Mouse (Mus musculus): ENCODE measurements around the gene Vps11. TPM values are rescaled to one million over a fixed set of nuclear protein-coding genes. Genes with fewer than 3 reads are reported as not detected.

The Vps11 gene
- polyA plus RNA-seq, 1 experiment from 2014 or later, result 20.9 TPM

DNA sequence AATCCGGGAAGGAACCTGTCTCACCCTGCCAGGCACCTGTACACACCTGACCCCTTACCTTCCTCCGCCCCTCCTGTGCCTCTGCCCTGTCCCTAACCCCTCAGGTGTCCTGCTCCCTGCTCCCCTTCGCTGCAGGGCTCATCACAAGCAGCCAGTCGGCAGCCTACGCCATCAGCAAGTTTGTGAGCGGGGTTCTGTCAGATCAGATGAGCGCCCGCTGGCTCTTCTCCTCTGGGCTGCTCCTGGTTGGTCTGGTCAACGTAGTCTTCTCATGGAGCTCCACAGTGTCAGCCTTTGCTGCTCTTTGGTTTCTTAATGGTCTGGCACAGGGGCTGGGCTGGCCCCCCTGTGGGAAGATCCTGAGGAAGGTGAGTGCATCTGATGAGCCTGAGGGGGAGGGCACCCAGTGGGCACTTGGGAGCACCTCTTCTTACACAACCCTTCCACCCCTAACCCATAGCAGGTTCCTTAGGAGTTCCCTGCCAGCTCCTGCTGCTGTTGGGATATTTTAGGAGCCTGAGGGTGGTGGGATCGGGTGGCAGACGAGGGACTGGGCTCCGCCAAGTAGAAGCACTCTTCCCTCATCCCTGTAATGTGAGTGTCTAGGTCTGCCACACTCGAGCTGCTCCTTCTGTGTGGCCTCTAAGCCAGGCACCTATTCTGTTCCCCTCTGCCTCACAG lies 37.8 kb upstream of the Vps11 start:
- Histone ChIP-seq H3K36me3 (ENCODE audit: control insufficient read depth, insufficient read depth) (peaks cover 26% of the 10 kb centered on the region), H3K4me2 (ENCODE audit: low read depth, low read length) (no peak overlapping the region; the same call in 1 of the 2 replicates), H3K9ac (ENCODE audit: low read length) (peak overlapping the region; percentile 36), H3K4me1 (ENCODE audit: control insufficient read depth, insufficient read depth, low read length) (peaks cover 51% of the 10 kb centered on the region), H3K27ac (ENCODE audit: low read length) (peak overlapping the region; percentile 9), H3K27me3 (ENCODE audit: control insufficient read depth, insufficient read depth, low read length) (no peaks in the 10 kb centered on the region), H3K4me3 (ENCODE audit: low read length) (no peak overlapping the region), H3K9me3 (replicated peaks; ENCODE audit: control insufficient read depth, low read length) (no peaks in the 10 kb centered on the region)
- WGBS, result 71% methylated on average over 13 of the region's 13 CpGs
- ATAC-seq (replicated peaks; ENCODE audit: extremely low read depth, insufficient read depth, low FRiP score), result no peak

DNA sequence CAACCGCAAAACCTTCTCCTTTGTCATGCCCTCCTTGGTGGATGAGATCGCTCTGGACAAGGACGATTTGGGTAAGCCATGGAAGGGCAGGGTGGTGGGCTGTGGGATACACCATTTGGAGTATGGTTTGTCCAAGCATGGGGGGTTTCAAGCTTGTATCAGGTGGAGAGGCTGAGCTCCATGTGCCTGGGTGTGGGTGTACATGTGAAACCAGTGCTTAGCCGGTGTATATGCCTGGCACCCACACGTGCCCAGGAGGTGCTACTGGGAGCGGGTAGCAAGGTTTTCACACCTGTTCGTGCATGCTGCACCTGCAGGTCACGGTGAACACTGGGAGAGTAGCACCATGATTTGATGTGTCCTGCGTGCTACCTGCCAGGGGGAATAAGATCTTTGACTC lies 37.1 kb upstream of the Vps11 start:
- Histone ChIP-seq H3K4me1 (ENCODE audit: control insufficient read depth, insufficient read depth, low read length) (peaks cover 51% of the 10 kb centered on the region), H3K27ac (ENCODE audit: low read length) (no peak overlapping the region), H3K36me3 (ENCODE audit: control insufficient read depth, insufficient read depth) (peaks cover 18% of the 10 kb centered on the region), H3K9me3 (replicated peaks; ENCODE audit: control insufficient read depth, low read length) (no peaks in the 10 kb centered on the region), H3K4me2 (ENCODE audit: low read depth, low read length) (no peak overlapping the region; the same call in 1 of the 2 replicates), H3K9ac (ENCODE audit: low read length) (no peak overlapping the region), H3K4me3 (ENCODE audit: low read length) (no peak overlapping the region), H3K27me3 (ENCODE audit: control insufficient read depth, insufficient read depth, low read length) (no peaks in the 10 kb centered on the region)
- 83% methylated on average over 9 of the region's 9 CpGs for WGBS
- no peak for ATAC-seq (replicated peaks; ENCODE audit: extremely low read depth, insufficient read depth, low FRiP score)

DNA sequence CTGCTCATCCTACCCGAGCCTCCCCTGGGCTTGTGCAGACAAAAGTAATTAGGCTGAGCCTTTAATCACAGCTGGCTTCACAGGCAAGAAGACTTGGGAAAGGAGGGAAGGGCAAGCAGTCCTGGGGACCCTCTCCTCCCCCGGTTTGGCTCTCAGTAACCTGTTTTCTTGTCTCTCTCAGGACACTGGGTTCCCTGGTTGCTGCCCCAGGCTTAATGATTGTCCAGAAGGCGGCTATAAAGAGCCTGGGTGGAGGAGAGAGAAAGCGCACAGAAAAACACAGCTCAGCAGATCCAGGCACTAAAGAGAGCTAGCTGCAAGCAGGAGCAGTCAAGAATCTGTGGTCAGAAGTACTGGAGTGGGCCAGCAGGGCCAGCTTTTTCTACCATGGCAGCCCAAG lies 36.6 kb upstream of the Vps11 start:
- Histone ChIP-seq H3K36me3 (ENCODE audit: control insufficient read depth, insufficient read depth) (peaks cover 16% of the 10 kb centered on the region), H3K27ac (ENCODE audit: low read length) (peak overlapping the region; percentile 35; the same call in 1 of the 2 replicates), H3K4me1 (ENCODE audit: control insufficient read depth, insufficient read depth, low read length) (peaks cover 51% of the 10 kb centered on the region), H3K27me3 (ENCODE audit: control insufficient read depth, insufficient read depth, low read length) (no peaks in the 10 kb centered on the region), H3K9me3 (replicated peaks; ENCODE audit: control insufficient read depth, low read length) (no peaks in the 10 kb centered on the region), H3K9ac (ENCODE audit: low read length) (peak overlapping the region; percentile 93), H3K4me3 (ENCODE audit: low read length) (peak overlapping the region; percentile 86), H3K4me2 (ENCODE audit: low read depth, low read length) (peak overlapping the region; percentile 81)
- WGBS, result 32% methylated on average over 4 of the region's 4 CpGs
- ATAC-seq (replicated peaks; ENCODE audit: extremely low read depth, insufficient read depth, low FRiP score), result no peak

DNA sequence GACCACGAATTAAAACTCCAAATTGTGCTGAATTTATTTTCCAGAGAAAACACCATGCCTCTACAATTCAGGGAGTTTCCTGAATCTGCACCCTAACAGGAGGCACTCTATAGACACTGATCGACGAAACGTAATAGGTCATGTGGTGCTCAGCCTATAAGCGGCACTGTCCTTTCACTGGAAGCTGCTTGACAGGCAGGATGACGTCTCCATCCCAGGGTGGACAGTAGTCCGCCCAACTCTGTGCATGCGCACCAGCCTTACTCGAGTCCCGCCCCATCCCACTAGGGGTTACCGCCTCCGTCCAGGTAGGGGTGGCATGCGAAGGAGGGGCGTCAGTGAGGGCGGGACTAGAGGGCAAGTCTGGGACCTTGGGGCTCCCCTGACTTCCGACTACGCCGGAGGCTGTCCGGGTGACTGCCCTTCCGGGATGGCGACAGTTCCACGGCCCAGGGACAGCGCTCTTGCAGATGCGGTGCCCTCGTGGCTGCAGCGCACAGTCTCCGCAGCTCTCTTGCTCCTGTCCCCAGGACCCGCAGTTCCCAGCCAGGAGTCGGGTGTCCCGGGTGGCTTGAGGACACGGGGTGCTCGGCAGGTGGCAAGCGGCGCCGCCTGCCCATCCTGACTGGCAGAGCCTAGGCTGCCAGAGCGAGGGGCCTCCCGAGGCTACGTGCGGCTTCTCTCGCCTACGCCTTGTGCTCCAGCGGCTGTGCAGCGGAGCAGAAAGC lies 35.4 kb upstream of the Vps11 start, which contains the start of gene Slc37a4:
TSS of gene Slc37a4 (plus strand) at position 169 of the 728 bp plus-strand sequence.
- H3K27me3 ChIP-seq (ENCODE audit: control insufficient read depth, insufficient read depth, low read length), result no peaks in the 10 kb centered on the region
- H3K36me3 ChIP-seq (ENCODE audit: control insufficient read depth, insufficient read depth), result peaks cover 8% of the 10 kb centered on the region
- peaks cover 51% of the 10 kb centered on the region for H3K4me1 ChIP-seq (ENCODE audit: control insufficient read depth, insufficient read depth, low read length)
- under 1% methylated on average over 43 of the region's 43 CpGs for whole genome bisulfite sequencing
- peak within 1 kb of the TSS; percentile 81 for H3K4me2 ChIP-seq (ENCODE audit: low read depth, low read length)
- H3K9me3 ChIP-seq (replicated peaks; ENCODE audit: control insufficient read depth, low read length), result no peaks in the 10 kb centered on the region
- H3K27ac ChIP-seq (ENCODE audit: low read length), result peak within 1 kb of the TSS; percentile 96
- H3K4me3 ChIP-seq (ENCODE audit: low read length), result peak within 1 kb of the TSS; percentile 86
- H3K9ac ChIP-seq (ENCODE audit: low read length), result peak within 1 kb of the TSS; percentile 93
- peak; percentile 97 for ATAC-seq (replicated peaks; ENCODE audit: extremely low read depth, insufficient read depth, low FRiP score)

DNA sequence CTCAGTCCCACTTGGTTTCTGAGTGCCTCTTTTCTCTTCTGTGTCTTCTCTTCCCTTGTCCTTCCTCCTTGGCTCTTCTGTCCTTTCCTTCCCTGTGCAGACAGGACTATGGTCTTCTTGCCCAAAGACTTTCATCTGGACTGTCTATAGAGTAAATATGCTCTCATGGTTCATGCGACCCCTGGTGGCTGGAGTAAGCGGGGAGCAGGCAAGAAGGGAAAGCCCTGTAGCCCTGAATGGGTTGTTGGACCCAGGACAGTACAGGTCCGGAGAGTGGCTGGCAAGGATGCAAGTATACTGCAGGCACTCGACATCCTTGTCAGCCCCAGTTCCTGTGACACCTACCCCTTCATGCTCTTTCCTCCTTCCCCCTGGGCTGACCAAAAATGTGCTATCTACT lies 30.0 kb upstream of the Vps11 start:
- Histone ChIP-seq H3K9ac (ENCODE audit: low read length) (no peak overlapping the region), H3K9me3 (replicated peaks; ENCODE audit: control insufficient read depth, low read length) (no peaks in the 10 kb centered on the region), H3K27me3 (ENCODE audit: control insufficient read depth, insufficient read depth, low read length) (no peaks in the 10 kb centered on the region), H3K36me3 (ENCODE audit: control insufficient read depth, insufficient read depth) (peaks cover 47% of the 10 kb centered on the region), H3K4me2 (ENCODE audit: low read depth, low read length) (no peak overlapping the region), H3K27ac (ENCODE audit: low read length) (no peak overlapping the region), H3K4me1 (ENCODE audit: control insufficient read depth, insufficient read depth, low read length) (peaks cover 6% of the 10 kb centered on the region), H3K4me3 (ENCODE audit: low read length) (no peak overlapping the region)
- ATAC-seq (replicated peaks; ENCODE audit: extremely low read depth, insufficient read depth, low FRiP score), result no peak
- WGBS, result 39% methylated on average over 4 of the region's 4 CpGs

DNA sequence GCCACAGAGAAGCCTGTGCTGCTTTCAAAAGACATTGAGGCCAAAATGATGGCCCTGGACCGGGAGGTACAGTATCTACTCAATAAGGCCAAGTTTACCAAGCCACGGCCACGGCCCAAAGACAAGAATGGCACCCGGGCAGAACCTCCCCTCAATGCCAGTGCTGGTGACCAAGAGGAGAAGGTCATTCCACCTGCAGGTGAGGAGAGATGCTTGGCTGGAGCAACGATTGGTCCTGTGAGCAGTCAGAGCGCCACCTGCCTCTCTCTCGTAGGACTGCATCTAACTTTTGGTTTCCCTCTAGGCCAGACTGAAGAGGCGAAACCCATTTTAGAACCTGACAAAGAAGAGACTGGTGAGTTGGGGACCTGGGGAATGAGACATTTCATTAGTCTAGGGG lies 27.8 kb upstream of the Vps11 start:
- no peak for ATAC-seq (replicated peaks; ENCODE audit: extremely low read depth, insufficient read depth, low FRiP score)
- Histone ChIP-seq H3K27ac (ENCODE audit: low read length) (no peak overlapping the region), H3K9me3 (replicated peaks; ENCODE audit: control insufficient read depth, low read length) (no peaks in the 10 kb centered on the region), H3K27me3 (ENCODE audit: control insufficient read depth, insufficient read depth, low read length) (no peaks in the 10 kb centered on the region), H3K9ac (ENCODE audit: low read length) (no peak overlapping the region), H3K36me3 (ENCODE audit: control insufficient read depth, insufficient read depth) (peaks cover 69% of the 10 kb centered on the region), H3K4me2 (ENCODE audit: low read depth, low read length) (no peak overlapping the region), H3K4me3 (ENCODE audit: low read length) (no peak overlapping the region), H3K4me1 (ENCODE audit: control insufficient read depth, insufficient read depth, low read length) (no peaks in the 10 kb centered on the region)
- WGBS, result 60% methylated on average over 8 of the region's 8 CpGs

DNA sequence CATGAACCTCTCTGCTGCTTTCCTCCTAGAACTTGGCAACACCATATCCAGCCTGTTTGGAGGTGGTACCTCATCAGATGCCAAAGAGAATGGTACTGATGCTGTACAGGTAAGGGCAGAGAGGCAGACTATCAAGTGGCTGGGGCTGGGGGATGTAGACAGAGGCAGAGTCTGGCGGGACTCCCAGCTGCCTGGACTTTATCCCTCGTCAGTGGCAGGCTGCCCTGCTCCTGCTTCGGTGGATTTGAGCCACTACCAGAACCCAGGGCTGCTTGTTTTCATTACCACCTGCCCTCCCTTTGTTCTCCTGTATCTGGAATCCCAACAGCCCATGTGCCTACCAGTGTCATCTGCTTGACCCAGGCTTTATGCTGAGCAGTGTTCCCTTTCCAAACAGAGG lies 25.8 kb upstream of the Vps11 start:
- H3K4me1 ChIP-seq (ENCODE audit: control insufficient read depth, insufficient read depth, low read length), result no peaks in the 10 kb centered on the region
- 62% methylated on average over 3 of the region's 3 CpGs for WGBS
- H3K9me3 ChIP-seq (replicated peaks; ENCODE audit: control insufficient read depth, low read length), result no peaks in the 10 kb centered on the region
- no peak for ATAC-seq (replicated peaks; ENCODE audit: extremely low read depth, insufficient read depth, low FRiP score)
- H3K36me3 ChIP-seq (ENCODE audit: control insufficient read depth, insufficient read depth), result peaks cover 88% of the 10 kb centered on the region
- H3K4me3 ChIP-seq (ENCODE audit: low read length), result no peak overlapping the region
- no peak overlapping the region for H3K27ac ChIP-seq (ENCODE audit: low read length)
- H3K27me3 ChIP-seq (ENCODE audit: control insufficient read depth, insufficient read depth, low read length), result no peaks in the 10 kb centered on the region
- no peak overlapping the region for H3K4me2 ChIP-seq (ENCODE audit: low read depth, low read length)
- no peak overlapping the region for H3K9ac ChIP-seq (ENCODE audit: low read length)

DNA sequence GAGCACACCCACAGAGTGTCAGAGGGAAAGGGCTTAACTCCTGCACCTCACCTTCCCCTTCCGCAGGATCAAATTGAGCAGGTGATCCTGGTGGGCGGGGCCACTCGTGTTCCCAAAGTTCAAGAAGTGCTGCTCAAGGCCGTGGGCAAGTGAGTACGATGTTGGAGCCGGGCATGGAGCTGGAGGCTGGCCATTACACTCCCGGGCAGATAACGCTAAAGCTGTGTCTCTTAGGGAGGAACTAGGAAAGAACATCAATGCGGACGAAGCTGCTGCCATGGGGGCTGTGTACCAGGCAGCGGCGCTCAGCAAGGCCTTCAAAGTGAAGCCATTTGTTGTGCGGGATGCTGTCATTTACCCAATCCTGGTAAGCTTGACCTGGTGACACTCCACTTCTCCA lies 23.1 kb upstream of the Vps11 start:
- H3K4me2 ChIP-seq (ENCODE audit: low read depth, low read length), result no peak overlapping the region
- no peak overlapping the region for H3K9ac ChIP-seq (ENCODE audit: low read length)
- H3K4me3 ChIP-seq (ENCODE audit: low read length), result no peak overlapping the region
- H3K27ac ChIP-seq (ENCODE audit: low read length), result no peak overlapping the region
- no peaks in the 10 kb centered on the region for H3K27me3 ChIP-seq (ENCODE audit: control insufficient read depth, insufficient read depth, low read length)
- no peak for ATAC-seq (replicated peaks; ENCODE audit: extremely low read depth, insufficient read depth, low FRiP score)
- H3K4me1 ChIP-seq (ENCODE audit: control insufficient read depth, insufficient read depth, low read length), result peaks cover 9% of the 10 kb centered on the region
- no peaks in the 10 kb centered on the region for H3K9me3 ChIP-seq (replicated peaks; ENCODE audit: control insufficient read depth, low read length)
- peaks cover 86% of the 10 kb centered on the region for H3K36me3 ChIP-seq (ENCODE audit: control insufficient read depth, insufficient read depth)
- WGBS, result 91% methylated on average over 13 of the region's 13 CpGs

DNA sequence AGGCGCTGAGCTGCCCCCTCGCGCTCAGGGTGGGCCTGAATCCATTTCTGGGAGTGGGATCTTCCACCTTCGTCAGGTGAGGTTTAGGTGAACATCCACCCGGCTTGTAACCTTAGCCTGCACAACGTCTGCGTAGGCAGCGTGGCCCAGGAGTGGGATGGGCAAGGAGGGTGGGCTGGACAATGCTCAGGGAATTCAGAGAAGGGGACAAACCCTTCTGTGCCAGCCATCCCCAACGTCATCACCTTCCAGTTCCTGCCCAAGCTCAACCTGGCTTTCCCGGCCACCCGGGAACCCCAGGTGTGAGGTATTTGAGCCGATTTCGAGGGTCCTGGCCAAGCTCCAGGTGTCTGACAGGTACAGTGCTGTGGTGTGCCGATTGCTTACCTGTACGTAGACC lies 18.4 kb upstream of the Vps11 start:
- WGBS, result 6% methylated on average over 15 of the region's 15 CpGs
- H3K4me3 ChIP-seq (ENCODE audit: low read length), result peak overlapping the region; percentile 79
- H3K9me3 ChIP-seq (replicated peaks; ENCODE audit: control insufficient read depth, low read length), result no peaks in the 10 kb centered on the region
- peak; percentile 2; the same call in 1 of the 2 replicates for ATAC-seq (replicated peaks; ENCODE audit: extremely low read depth, insufficient read depth, low FRiP score)
- H3K9ac ChIP-seq (ENCODE audit: low read length), result peak overlapping the region; percentile 89
- peak overlapping the region; percentile 94 for H3K4me2 ChIP-seq (ENCODE audit: low read depth, low read length)
- peaks cover 14% of the 10 kb centered on the region for H3K4me1 ChIP-seq (ENCODE audit: control insufficient read depth, insufficient read depth, low read length)
- no peaks in the 10 kb centered on the region for H3K27me3 ChIP-seq (ENCODE audit: control insufficient read depth, insufficient read depth, low read length)
- H3K27ac ChIP-seq (ENCODE audit: low read length), result peak overlapping the region; percentile 81
- H3K36me3 ChIP-seq (ENCODE audit: control insufficient read depth, insufficient read depth), result peaks cover 41% of the 10 kb centered on the region
